8 mouse cellular contexts compared by ENCODE assay signal in the genomic region with DNA sequence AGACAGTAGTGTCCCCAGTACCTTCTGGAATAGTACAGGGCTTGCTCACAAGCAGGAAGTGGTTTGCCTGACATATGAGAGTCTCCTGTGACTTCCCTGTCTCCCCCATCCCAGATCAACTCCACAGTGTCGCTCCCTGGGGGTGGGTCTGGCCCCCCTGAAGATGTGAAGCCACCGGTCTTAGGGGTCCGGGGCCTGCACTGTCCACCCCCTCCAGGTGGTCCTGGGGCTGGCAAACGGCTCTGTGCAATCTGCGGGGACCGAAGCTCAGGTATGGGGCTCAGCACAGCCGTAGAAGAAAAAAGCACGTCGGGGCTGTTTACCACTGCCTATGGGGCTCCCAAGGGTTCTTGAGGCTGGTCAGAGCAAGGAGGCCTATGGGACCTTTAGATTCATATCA. TPM values are rescaled to one million over a fixed set of nuclear protein-coding genes. Genes with fewer than 3 reads are reported as not detected.
DNase-seq lines count a peak whose midpoint lies in the region; ATAC-seq and TF ChIP-seq lines count a peak whose summit lies in the region.

No protein-coding gene starts in this region.

- no peak overlapping the region for H3K9ac ChIP-seq in limb, embryonic 15.5 days

- H3K4me1 ChIP-seq in G1E (ENCODE audit: insufficient read depth, low read depth, low read length) = peaks cover 64% of the 10 kb centered on the region
- H3K4me1 ChIP-seq in limb, embryonic 15.5 days = peaks cover 60% of the 10 kb centered on the region

- no peak overlapping the region for H3K27ac ChIP-seq in limb, embryonic 15.5 days

- H3K36me3 ChIP-seq in G1E (replicated peaks) = peaks cover 79% of the 10 kb centered on the region
- H3K36me3 ChIP-seq in limb, embryonic 15.5 days = peaks cover 66% of the 10 kb centered on the region

- DNase-seq in kidney, adult 9 months = peak; percentile 18
- no peak for DNase-seq in kidney, postnatal 4 days
- DNase-seq in G1E (ENCODE audit: low spot score) = no peak
- DNase-seq in cerebellum, adult 8-10 months = peak; percentile 35
- DNase-seq in frontal cortex, postnatal 36 days (ENCODE audit: low spot score in 2 of 2) = no peak
- DNase-seq in layer of hippocampus, postnatal 10 days (ENCODE audit: low spot score in 2 of 2) = no peak
- no peak for DNase-seq in testis, postnatal 10 days (ENCODE audit: low spot score)

- H3K4me2 ChIP-seq in limb, embryonic 15.5 days = peak overlapping the region; percentile 80

- TF ChIP-seq CTCF in G1E (IDR thresholded peaks at IDR 0.05; ENCODE audit: low read depth, low read length) = no peak

- H3K4me3 ChIP-seq in G1E (ENCODE audit: low read depth, low read length) = peak overlapping the region; percentile 91
- H3K4me3 ChIP-seq in limb, embryonic 15.5 days = peak overlapping the region; percentile 96

- 91% methylated on average over 9 of the region's 9 CpGs for WGBS in limb, embryonic 15.5 days

- no peak for ATAC-seq in G1E (ENCODE audit: extremely low read depth, insufficient number of reproducible peaks, low FRiP score, poor library complexity, severe bottlenecking)
- ATAC-seq in limb, embryonic 15.5 days (ENCODE audit: insufficient number of reproducible peaks, low FRiP score, low TSS enrichment, low read depth) = no peak

- H3K27me3 ChIP-seq in G1E (ENCODE audit: insufficient read depth, low read length) = no peaks in the 10 kb centered on the region
- H3K27me3 ChIP-seq in limb, embryonic 15.5 days = peaks cover 6% of the 10 kb centered on the region; the same call in 1 of the 2 replicates

- no peaks in the 10 kb centered on the region for H3K9me3 ChIP-seq in G1E (replicated peaks)
- no peaks in the 10 kb centered on the region for H3K9me3 ChIP-seq in limb, embryonic 15.5 days

RNA-seq across cellular contexts. Expression of gene Rxrb, which starts 1.8 kb away (rescaled TPM):
- total RNA-seq in G1E (2014; fragmentation: Nextera tagmentation) = 27.7 and 29.7 TPM in 2 replicates
- total RNA-seq in G1E (2017) = 30.5 and 34.7 TPM in 2 replicates
- polyA plus RNA-seq in G1E (2012) = 175 and 211 TPM in 2 replicates
- polyA plus RNA-seq in limb, embryonic 15.5 days (2015; fragmentation: Nextera tagmentation; extraction: Ambion mirVana) = 44.4 and 52.5 TPM in 2 replicates
- 10 to 100 TPM; 70.1 to 70.2 TPM for total RNA-seq in layer of hippocampus, postnatal 10 days (2021)

RNA-seq across cellular contexts. Expression of gene Slc39a7, which starts 2.0 kb away (rescaled TPM):
- 16.9 and 17.5 TPM in 2 replicates for total RNA-seq in G1E (2014; fragmentation: Nextera tagmentation)
- 58.0 and 60.1 TPM in 2 replicates for total RNA-seq in G1E (2017)
- polyA plus RNA-seq in G1E (2012) = 66.0 and 98.1 TPM in 2 replicates
- 258 and 259 TPM in 2 replicates for polyA plus RNA-seq in limb, embryonic 15.5 days (2015; fragmentation: Nextera tagmentation; extraction: Ambion mirVana)
- 100 to 1,000 TPM in 1 of 2 experiments, 10 to 100 TPM in 1; 82.8 to 108 TPM for total RNA-seq in layer of hippocampus, postnatal 10 days (2021)

RNA-seq across cellular contexts. Expression of gene H2-Ke6, which starts 5.6 kb away (rescaled TPM):
- total RNA-seq in G1E (2014; fragmentation: Nextera tagmentation) (77.5 and 87.1 TPM in 2 replicates), G1E (2017) (44.7 and 45.9 TPM in 2 replicates)
- 58.6 and 78.0 TPM in 2 replicates for polyA plus RNA-seq in G1E (2012)
- polyA plus RNA-seq in limb, embryonic 15.5 days (2015; fragmentation: Nextera tagmentation; extraction: Ambion mirVana) = 45.0 and 50.3 TPM in 2 replicates
- total RNA-seq in layer of hippocampus, postnatal 10 days (2021) = 10 to 100 TPM; 48.6 to 51.6 TPM

RNA-seq across cellular contexts. Expression of gene Col11a2, which starts 5.8 kb away (rescaled TPM):
- total RNA-seq in G1E (2014; fragmentation: Nextera tagmentation) (0.45 and 0.92 TPM in 2 replicates), G1E (2017) (0.58 and 1.6 TPM in 2 replicates)
- polyA plus RNA-seq in G1E (2012) = 1.9 and 2.3 TPM in 2 replicates
- 94.4 and 96.5 TPM in 2 replicates for polyA plus RNA-seq in limb, embryonic 15.5 days (2015; fragmentation: Nextera tagmentation; extraction: Ambion mirVana)
- total RNA-seq in layer of hippocampus, postnatal 10 days (2021) = 10 to 100 TPM; 14.5 to 22.0 TPM

RNA-seq across cellular contexts. Expression of gene Ring1, which starts 9.0 kb away (rescaled TPM):
- 8.4 and 9.7 TPM in 2 replicates for total RNA-seq in G1E (2014; fragmentation: Nextera tagmentation)
- 10.9 and 13.1 TPM in 2 replicates for total RNA-seq in G1E (2017)
- 46.4 and 59.9 TPM in 2 replicates for polyA plus RNA-seq in G1E (2012)
- polyA plus RNA-seq in limb, embryonic 15.5 days (2015; fragmentation: Nextera tagmentation; extraction: Ambion mirVana) = 18.1 and 18.9 TPM in 2 replicates
- 10 to 100 TPM; 27.8 to 34.2 TPM for total RNA-seq in layer of hippocampus, postnatal 10 days (2021)

Comparison
In these comparisons a context has a peak if more than half of its experiments do, and no peak if none do; other contexts are left out.
1. DNase-seq: peak in kidney, adult 9 months (single experiment) and cerebellum, adult 8-10 months (single experiment); none in kidney, postnatal 4 days (0 of 2), G1E (single experiment), frontal cortex, postnatal 36 days (0 of 2), layer of hippocampus, postnatal 10 days (0 of 2) and testis, postnatal 10 days (single experiment).